Mouse (Mus musculus): Measurements from ENCODE around the gene Ccdc9b. TPM values are rescaled to one million over a fixed set of nuclear protein-coding genes. Genes with fewer than 3 reads are reported as not detected.

Ccdc9b gene
- polyA plus RNA-seq, 1 experiment from 2014 or later = 0.83 TPM

- WGBS = 56% methylated on average over 1 of the region's 1 CpGs
- no peak for ATAC-seq (ENCODE audit: insufficient number of reproducible peaks, insufficient read depth, low FRiP score, low TSS enrichment, low read depth)
- no peak overlapping the region for H3K27ac ChIP-seq
- peaks cover 18% of the 10 kb centered on the region for H3K4me1 ChIP-seq
- H3K36me3 ChIP-seq = no peaks in the 10 kb centered on the region
- H3K4me3 ChIP-seq = no peak overlapping the region
- H3K4me2 ChIP-seq = no peak overlapping the region
- H3K9ac ChIP-seq = no peak overlapping the region
- peaks cover 6% of the 10 kb centered on the region for H3K27me3 ChIP-seq
- no peaks in the 10 kb centered on the region for H3K9me3 ChIP-seq
Observed at GRCm38 (mm10) chr2:118775396-118775795, 12.9 kb upstream of the Ccdc9b start.

GRCm38 (mm10) chr2:118774536-118774935, 12.1 kb upstream of the Ccdc9b start:
- Histone ChIP-seq H3K9ac (no peak overlapping the region), H3K36me3 (no peaks in the 10 kb centered on the region), H3K4me1 (peaks cover 11% of the 10 kb centered on the region), H3K27me3 (no peaks in the 10 kb centered on the region; the same call in 1 of the 2 replicates), H3K4me2 (no peak overlapping the region), H3K27ac (no peak overlapping the region), H3K4me3 (no peak overlapping the region), H3K9me3 (no peaks in the 10 kb centered on the region)
- 72% methylated on average over 2 of the region's 2 CpGs for WGBS
- ATAC-seq (ENCODE audit: insufficient number of reproducible peaks, insufficient read depth, low FRiP score, low TSS enrichment, low read depth) = no peak

GRCm38 (mm10) chr2:118772158-118772874, 9.9 kb upstream of the Ccdc9b start, which contains the start of gene Phgr1:
TSS of gene Phgr1 (plus strand) at chr2:118772769.
- Histone ChIP-seq H3K4me2 (no peak within 1 kb of the TSS), H3K36me3 (no peaks in the 10 kb centered on the region), H3K9ac (no peak within 1 kb of the TSS), H3K9me3 (no peaks in the 10 kb centered on the region), H3K27ac (no peak within 1 kb of the TSS), H3K4me3 (no peak within 1 kb of the TSS), H3K27me3 (no peaks in the 10 kb centered on the region; the same call in 1 of the 2 replicates), H3K4me1 (peaks cover 5% of the 10 kb centered on the region; the same call in 1 of the 2 replicates)
- 74% methylated on average over 6 of the region's 6 CpGs for WGBS
- ATAC-seq (ENCODE audit: insufficient number of reproducible peaks, insufficient read depth, low FRiP score, low TSS enrichment, low read depth) = no peak

- H3K4me1 ChIP-seq = peaks cover 28% of the 10 kb centered on the region
- H3K36me3 ChIP-seq = no peaks in the 10 kb centered on the region
- ATAC-seq (ENCODE audit: insufficient number of reproducible peaks, insufficient read depth, low FRiP score, low TSS enrichment, low read depth) = no peak
- H3K4me2 ChIP-seq = no peak overlapping the region
- H3K9me3 ChIP-seq = no peaks in the 10 kb centered on the region
- H3K9ac ChIP-seq = no peak overlapping the region
- 76% methylated on average over 10 of the region's 10 CpGs for WGBS
- no peaks in the 10 kb centered on the region for H3K27me3 ChIP-seq
- H3K4me3 ChIP-seq = no peak overlapping the region
- no peak overlapping the region for H3K27ac ChIP-seq
Observed at GRCm38 (mm10) chr2:118766041-118767033, 3.9 kb upstream of the Ccdc9b start.

GRCm38 (mm10) chr2:118764875-118765274, 2.4 kb upstream of the Ccdc9b start:
- 78% methylated on average over 5 of the region's 5 CpGs for WGBS
- H3K4me3 ChIP-seq = no peak overlapping the region
- H3K36me3 ChIP-seq = no peaks in the 10 kb centered on the region
- no peak overlapping the region for H3K27ac ChIP-seq
- H3K4me2 ChIP-seq = no peak overlapping the region
- no peaks in the 10 kb centered on the region for H3K9me3 ChIP-seq
- no peak overlapping the region for H3K9ac ChIP-seq
- no peak for ATAC-seq (ENCODE audit: insufficient number of reproducible peaks, insufficient read depth, low FRiP score, low TSS enrichment, low read depth)
- peaks cover 36% of the 10 kb centered on the region for H3K4me1 ChIP-seq
- 0 out of 2 replicates have a peak, but pooled peaks cover 6% of the 10 kb centered on the region for H3K27me3 ChIP-seq

GRCm38 (mm10) chr2:118764094-118764831, 1.8 kb upstream of the Ccdc9b start:
- 16% methylated on average over 11 of the region's 11 CpGs for WGBS
- Histone ChIP-seq H3K4me1 (peaks cover 42% of the 10 kb centered on the region), H3K9me3 (no peaks in the 10 kb centered on the region), H3K9ac (no peak overlapping the region), H3K27ac (no peak overlapping the region), H3K4me3 (no peak overlapping the region), H3K27me3 (peaks cover 10% of the 10 kb centered on the region; the same call in 1 of the 2 replicates), H3K36me3 (no peaks in the 10 kb centered on the region), H3K4me2 (no peak overlapping the region; the same call in 1 of the 2 replicates)
- no peak for ATAC-seq (ENCODE audit: insufficient number of reproducible peaks, insufficient read depth, low FRiP score, low TSS enrichment, low read depth)

GRCm38 (mm10) chr2:118763469-118763868, 1.0 kb upstream of the Ccdc9b start:
- H3K4me3 ChIP-seq = no peak overlapping the region
- peaks cover 10% of the 10 kb centered on the region; the same call in 1 of the 2 replicates for H3K27me3 ChIP-seq
- H3K4me2 ChIP-seq = no peak overlapping the region
- H3K27ac ChIP-seq = peak overlapping the region; percentile 92; the same call in 1 of the 2 replicates
- H3K9me3 ChIP-seq = no peaks in the 10 kb centered on the region
- ATAC-seq (ENCODE audit: insufficient number of reproducible peaks, insufficient read depth, low FRiP score, low TSS enrichment, low read depth) = no peak
- no peaks in the 10 kb centered on the region for H3K36me3 ChIP-seq
- no peak overlapping the region for H3K9ac ChIP-seq
- peaks cover 43% of the 10 kb centered on the region for H3K4me1 ChIP-seq
- 66% methylated on average over 7 of the region's 7 CpGs for WGBS

GRCm38 (mm10) chr2:118762784-118763148, 305 bp upstream of the Ccdc9b start:
- Histone ChIP-seq H3K4me2 (peak overlapping the region; percentile 60), H3K27me3 (peaks cover 10% of the 10 kb centered on the region; the same call in 1 of the 2 replicates), H3K36me3 (no peaks in the 10 kb centered on the region)

GRCm38 (mm10) chr2:118761358-118761757, 1.1 kb downstream of the Ccdc9b start:
- WGBS = 78% methylated on average over 12 of the region's 12 CpGs
- Histone ChIP-seq H3K27ac (peak overlapping the region; percentile 92), H3K4me3 (no peak overlapping the region), H3K27me3 (peaks cover 10% of the 10 kb centered on the region; the same call in 1 of the 2 replicates), H3K4me2 (peak overlapping the region; percentile 60), H3K9ac (peak overlapping the region; percentile 63), H3K9me3 (no peaks in the 10 kb centered on the region), H3K4me1 (peaks cover 46% of the 10 kb centered on the region), H3K36me3 (no peaks in the 10 kb centered on the region)
- no peak for ATAC-seq (ENCODE audit: insufficient number of reproducible peaks, insufficient read depth, low FRiP score, low TSS enrichment, low read depth)

More at GRCm38 (mm10) chr2:118762784-118763148, 305 bp upstream of the Ccdc9b start:
- 10% methylated on average over 10 of the region's 10 CpGs for WGBS
- no peak for ATAC-seq (ENCODE audit: insufficient number of reproducible peaks, insufficient read depth, low FRiP score, low TSS enrichment, low read depth)
- peak overlapping the region; percentile 92 for H3K27ac ChIP-seq
- peak overlapping the region; percentile 29 for H3K4me3 ChIP-seq
- H3K9me3 ChIP-seq = no peaks in the 10 kb centered on the region
- peak overlapping the region; percentile 63; the same call in 1 of the 2 replicates for H3K9ac ChIP-seq
- H3K4me1 ChIP-seq = peaks cover 43% of the 10 kb centered on the region

- H3K4me3 ChIP-seq = no peak overlapping the region
- H3K9ac ChIP-seq = no peak overlapping the region
- ATAC-seq (ENCODE audit: insufficient number of reproducible peaks, insufficient read depth, low FRiP score, low TSS enrichment, low read depth) = no peak
- no peaks in the 10 kb centered on the region for H3K36me3 ChIP-seq
- no peak overlapping the region for H3K27ac ChIP-seq
- peaks cover 10% of the 10 kb centered on the region; the same call in 1 of the 2 replicates for H3K27me3 ChIP-seq
- H3K4me2 ChIP-seq = no peak overlapping the region
- WGBS = 82% methylated on average over 11 of the region's 11 CpGs
- H3K9me3 ChIP-seq = no peaks in the 10 kb centered on the region
- H3K4me1 ChIP-seq = peaks cover 46% of the 10 kb centered on the region
Observed at GRCm38 (mm10) chr2:118760311-118761025, 2.0 kb downstream of the Ccdc9b start.
